12 mouse cellular contexts compared by ENCODE assay signal in the genomic region with DNA sequence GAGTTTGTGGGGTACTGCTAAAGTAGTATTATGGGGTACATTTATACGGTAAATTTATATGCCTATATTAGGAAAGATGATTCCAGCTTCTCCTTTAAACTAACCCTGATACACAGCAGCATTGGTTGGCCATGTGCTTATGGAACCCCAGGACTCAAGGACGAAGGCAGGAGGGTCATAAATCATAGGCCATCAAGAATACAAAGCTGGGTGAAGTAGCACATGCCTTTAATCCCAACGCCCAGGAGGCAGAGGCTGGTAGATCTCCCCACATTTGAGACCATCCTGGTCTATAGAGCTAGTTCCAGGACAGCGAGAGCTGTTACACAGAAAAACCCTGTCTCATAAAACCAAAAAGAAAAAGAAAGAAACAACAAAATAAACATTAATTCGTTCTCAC.
"Had no signal": no experiment of that assay in that cellular context is flagged by ENCODE, and none has a peak within 500 bp of the region (broad histone marks: within the 10 kb centered on the region; RNA-seq: fewer than 3 reads in every experiment).

No protein-coding gene starts in this region.

- DNase-seq: left cerebral cortex, postnatal 4 days; liver; liver, embryonic 13.5 days; liver, postnatal 0 days; lung, adult 18-20 months; lung, adult 2 months; lung, embryonic 14.5 days; lung, postnatal 10 days; lung, postnatal 14 days; lung, postnatal 36 days; lung, postnatal 4 days; midbrain, embryonic 14.5 days had no signal
